Mouse (Mus musculus): ENCODE data around the gene Eef1akmt1. TPM values are rescaled to one million over a fixed set of nuclear protein-coding genes. Genes with fewer than 3 reads are reported as not detected.

The Eef1akmt1 gene
- total RNA-seq, 2 experiments from 2014 or later, result 30.9 to 33.4 TPM

DNA sequence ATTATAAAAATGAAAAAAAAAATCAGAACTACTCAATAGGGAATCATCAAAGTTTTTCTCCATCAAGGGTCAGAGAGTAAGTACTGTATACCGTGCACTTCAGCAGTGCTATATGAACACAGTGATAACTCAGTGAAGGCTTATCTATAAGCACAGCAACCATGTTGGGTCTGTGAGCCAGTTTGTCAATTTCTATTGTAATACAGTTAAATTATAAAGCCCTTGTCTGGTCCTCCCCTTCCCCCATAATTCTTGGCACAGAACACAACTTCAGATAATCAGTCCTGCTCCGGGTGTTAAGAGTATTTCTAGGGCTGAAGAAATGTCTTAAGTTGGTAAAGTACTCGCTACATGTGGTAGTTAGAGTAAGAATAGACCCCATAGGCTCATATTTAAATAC lies 20.4 kb upstream of the Eef1akmt1 start:
- H3K27ac ChIP-seq, result no peak overlapping the region
- H3K4me3 ChIP-seq, result no peak overlapping the region
- DNase-seq (ENCODE audit: low spot score in 2 of 2), result no peak
- no peak for TF ChIP-seq CTCF (conservative IDR thresholded peaks at IDR 0.05)

DNA sequence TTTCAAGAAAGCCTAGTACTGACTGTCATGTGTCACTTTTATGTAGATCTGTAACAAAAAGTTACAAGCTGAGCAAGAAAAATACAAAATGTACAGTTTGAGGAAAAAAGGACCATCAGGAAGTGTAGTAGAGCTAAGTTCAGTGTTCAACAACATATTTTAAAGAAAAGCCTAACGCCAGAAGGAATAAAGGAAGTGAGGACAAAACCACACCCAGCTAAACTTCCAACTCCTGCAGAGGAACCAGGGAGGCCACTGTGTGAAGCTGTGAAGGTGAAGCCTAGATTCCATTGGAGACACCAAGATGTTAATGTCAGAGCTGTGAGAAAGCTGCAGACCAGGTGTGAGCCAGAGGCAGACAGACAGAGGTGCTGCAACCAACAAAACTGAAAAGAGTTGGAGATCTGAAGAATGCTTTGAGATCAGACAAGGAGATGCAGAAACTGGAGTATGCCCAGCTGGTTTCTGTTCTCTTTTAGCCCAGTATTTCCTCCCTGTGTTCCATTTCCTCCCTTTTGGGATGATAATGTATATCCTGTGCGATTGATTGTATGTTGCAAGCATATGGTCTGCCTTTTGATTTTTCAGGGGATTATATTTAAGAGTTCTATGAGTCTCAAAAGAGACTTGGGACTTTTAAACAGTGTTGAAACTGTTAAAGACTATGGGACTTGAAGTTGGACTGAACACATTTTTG lies 5.1 kb upstream of the Eef1akmt1 start:
- Histone ChIP-seq H3K4me3 (no peak overlapping the region), H3K27ac (no peak overlapping the region)
- DNase-seq (ENCODE audit: low spot score in 2 of 2), result no peak
- no peak for TF ChIP-seq CTCF (conservative IDR thresholded peaks at IDR 0.05)

DNA sequence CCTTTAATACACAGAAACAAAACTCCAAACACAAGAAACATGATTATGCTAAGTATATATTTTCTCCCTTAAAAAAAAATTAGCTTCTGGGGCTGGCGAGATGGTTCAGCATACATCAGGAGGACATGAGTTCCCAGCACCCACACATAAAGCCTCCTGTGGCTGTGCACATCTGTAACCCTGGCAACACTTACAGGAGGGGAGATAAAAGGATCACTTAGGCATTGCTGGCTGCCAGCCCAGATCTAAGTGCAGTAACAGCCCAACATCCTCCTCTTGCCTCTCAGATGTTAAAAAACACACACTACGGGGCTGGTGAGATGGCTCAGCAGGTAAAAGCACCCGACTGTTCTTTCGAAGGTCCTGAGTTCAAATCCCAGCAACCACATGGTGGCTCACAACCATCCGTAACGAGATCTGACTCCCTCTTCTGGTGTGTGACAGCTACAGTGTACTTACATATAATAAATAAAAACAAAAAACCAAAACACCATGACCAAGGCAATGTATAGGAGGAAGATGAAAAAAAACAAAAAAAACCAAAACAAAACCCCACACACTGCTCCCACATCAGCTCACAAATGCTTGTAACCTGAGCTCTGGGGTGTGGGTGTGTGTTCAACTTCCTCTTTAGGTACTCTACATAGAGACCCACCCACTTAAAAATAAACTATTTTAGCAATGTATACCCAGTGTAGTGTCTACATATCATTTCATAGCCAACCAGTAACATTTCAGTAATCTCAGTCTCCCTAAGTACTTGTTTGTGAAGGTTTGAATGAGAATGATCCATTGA lies 3.6 kb upstream of the Eef1akmt1 start:
- no peak for DNase-seq (ENCODE audit: low spot score in 2 of 2)
- TF ChIP-seq CTCF (conservative IDR thresholded peaks at IDR 0.05), result no peak
- H3K27ac ChIP-seq, result no peak overlapping the region
- H3K4me3 ChIP-seq, result no peak overlapping the region

DNA sequence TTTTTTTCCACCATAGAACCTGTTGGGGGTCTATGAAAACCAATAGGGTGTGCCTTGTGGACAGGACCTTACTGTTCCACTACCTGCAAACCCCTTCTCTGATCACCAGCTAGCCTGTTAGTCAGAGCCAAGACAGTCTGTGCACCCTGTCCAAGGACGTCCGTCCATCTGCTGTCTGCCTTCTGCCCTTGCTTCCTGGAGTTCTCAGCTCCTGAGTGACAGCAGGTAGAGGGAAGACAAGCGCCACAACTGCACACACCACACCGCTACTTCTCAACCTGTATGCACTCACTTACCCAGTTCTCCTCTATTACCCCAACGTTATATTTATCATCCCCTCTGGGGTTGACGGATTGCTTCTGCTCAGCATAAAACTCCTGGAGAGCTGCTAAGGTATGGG lies 5.8 kb downstream of the Eef1akmt1 start:
- Histone ChIP-seq H3K27ac (no peak overlapping the region), H3K4me3 (no peak overlapping the region)
- no peak for DNase-seq (ENCODE audit: low spot score in 2 of 2)
- TF ChIP-seq CTCF (conservative IDR thresholded peaks at IDR 0.05), result no peak

DNA sequence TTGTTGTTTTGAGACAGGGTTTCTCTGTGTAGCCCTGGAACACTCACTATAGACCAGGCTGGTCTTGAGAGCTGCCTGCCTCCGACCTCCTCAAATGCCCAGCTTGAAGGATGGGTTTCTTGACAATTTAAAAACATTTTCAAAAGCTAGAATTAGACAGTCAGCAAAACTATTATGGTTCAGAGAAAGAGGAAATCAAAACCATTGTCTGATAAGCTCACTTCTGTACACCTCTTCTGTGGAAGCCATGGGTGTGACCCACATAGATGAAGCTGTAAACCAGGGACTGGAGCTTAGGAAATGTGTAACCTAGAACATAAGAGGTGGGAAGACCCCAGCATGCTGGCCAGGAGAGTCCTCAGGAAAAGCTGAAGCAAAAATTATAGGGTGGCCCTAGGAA lies 14.5 kb downstream of the Eef1akmt1 start:
- DNase-seq (ENCODE audit: low spot score in 2 of 2), result no peak
- H3K27ac ChIP-seq, result no peak overlapping the region
- H3K4me3 ChIP-seq, result no peak overlapping the region
- TF ChIP-seq CTCF (conservative IDR thresholded peaks at IDR 0.05), result no peak

DNA sequence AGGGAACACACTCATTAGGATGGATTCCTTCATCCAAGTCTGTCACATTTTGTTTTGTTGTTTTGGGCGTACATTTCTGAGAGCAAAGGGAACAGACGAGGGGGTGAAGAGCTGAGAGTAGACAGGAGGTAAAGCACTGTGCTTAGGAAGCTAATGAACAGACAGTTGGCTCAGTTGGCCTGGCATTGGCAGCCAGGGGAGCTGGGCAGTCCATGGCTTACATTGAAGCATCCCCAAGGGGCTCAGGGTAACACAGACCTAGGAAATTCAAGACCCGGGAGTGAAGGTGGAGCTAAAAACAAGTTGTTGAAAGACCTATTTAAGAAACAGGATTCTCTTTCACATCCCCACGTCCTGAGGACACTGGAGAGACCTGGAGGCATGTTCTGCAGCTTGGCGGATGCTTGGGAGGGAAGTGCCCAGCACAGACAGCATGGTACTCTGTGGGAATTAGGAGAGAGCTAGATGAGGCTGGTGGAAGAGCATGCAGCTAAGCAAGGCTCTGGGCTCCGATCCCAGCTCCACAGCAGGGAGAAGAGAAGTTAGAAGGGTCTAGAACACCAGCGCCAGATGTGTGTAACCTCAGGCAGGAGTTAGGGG lies 15.8 kb downstream of the Eef1akmt1 start:
- no peak for TF ChIP-seq CTCF (conservative IDR thresholded peaks at IDR 0.05)
- Histone ChIP-seq H3K27ac (no peak overlapping the region), H3K4me3 (no peak overlapping the region)
- DNase-seq (ENCODE audit: low spot score in 2 of 2), result no peak

DNA sequence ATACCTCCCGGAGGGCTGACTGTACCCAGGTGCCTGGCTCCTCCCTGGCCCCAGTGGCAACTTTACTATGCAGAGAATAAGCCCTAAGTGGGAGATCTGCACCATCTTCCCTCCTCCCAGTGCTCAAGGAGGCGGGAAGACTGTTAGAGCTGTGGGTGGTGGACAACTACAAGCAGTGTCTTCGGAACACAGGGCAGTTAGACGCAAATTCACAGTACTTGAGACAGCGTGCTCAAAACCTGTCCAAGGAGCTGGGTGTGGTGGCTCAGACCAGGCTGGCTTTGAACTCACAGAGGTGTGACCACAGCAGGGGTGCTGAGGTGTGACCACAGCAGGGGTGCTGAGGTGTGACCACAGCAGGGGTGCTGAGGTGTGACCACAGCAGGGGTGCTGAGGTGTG lies 17.0 kb downstream of the Eef1akmt1 start:
- TF ChIP-seq CTCF (conservative IDR thresholded peaks at IDR 0.05), result no peak
- H3K27ac ChIP-seq, result no peak overlapping the region
- no peak for DNase-seq (ENCODE audit: low spot score in 2 of 2)
- H3K4me3 ChIP-seq, result no peak overlapping the region

DNA sequence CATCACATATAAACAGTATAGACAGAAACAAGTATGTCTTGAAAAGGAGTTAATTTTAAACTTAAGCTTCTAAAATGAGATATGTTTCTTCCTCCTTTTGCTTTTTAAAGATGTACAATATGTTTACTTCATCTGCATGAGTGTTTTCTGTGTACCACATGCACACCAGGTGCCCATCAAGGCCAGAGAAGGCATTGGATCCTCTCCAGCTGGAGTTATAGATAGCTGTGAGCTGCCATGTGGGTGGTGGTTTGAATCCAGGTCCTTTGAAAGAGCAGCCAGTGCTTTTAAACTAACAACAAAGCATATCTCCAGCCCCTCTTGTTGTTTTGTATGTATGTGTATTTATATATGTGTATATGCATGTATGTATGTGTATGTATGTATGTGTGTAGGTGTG lies 18.5 kb downstream of the Eef1akmt1 start:
- no peak overlapping the region for H3K27ac ChIP-seq
- no peak for TF ChIP-seq CTCF (conservative IDR thresholded peaks at IDR 0.05)
- no peak overlapping the region for H3K4me3 ChIP-seq
- no peak for DNase-seq (ENCODE audit: low spot score in 2 of 2)

DNA sequence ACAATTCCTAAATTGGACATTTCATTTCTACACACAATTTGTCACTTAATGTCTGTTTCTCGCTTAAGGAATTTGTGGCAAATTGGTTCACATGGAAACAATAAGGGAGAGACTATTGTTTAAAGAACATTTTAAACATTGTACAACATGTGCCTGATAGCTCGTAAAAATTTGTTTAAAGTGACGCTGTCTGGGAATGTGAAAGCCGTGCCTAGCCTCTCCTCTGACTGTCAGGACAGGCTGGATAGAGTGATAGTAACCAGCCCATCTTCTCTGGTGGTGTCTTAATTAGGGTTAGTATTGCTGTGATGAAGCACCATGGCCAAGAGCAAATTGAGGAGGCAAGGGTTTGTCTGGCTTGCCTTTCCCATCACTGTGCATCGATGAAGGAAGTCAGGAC lies 24.4 kb downstream of the Eef1akmt1 start:
- no peak overlapping the region for H3K4me3 ChIP-seq
- TF ChIP-seq CTCF (conservative IDR thresholded peaks at IDR 0.05), result no peak
- DNase-seq (ENCODE audit: low spot score in 2 of 2), result no peak
- no peak overlapping the region for H3K27ac ChIP-seq

DNA sequence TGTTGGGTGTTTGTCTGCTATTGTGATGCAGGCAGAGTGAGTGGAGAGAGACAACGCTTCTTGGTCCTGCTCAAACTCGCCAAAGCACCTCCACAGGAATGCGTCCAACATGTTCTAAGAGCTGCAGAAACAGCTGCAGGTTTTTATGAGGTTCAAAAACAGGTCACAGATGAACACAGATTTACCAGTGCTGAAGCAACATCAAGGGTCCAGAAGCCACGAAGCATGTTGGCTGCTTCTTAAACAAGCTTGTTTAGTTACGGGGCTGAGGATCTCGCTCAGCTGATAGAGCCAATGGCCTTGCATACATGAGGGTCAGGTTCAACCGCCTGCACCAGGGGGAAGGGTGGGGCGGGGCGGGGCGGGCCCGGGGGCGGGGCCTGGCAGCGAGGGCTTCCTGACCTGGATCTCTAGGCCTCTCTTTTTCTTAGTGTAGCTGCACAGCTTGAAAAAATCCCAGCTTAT lies 24.8 kb downstream of the Eef1akmt1 start:
- Histone ChIP-seq H3K4me3 (no peak overlapping the region), H3K27ac (no peak overlapping the region)
- no peak for TF ChIP-seq CTCF (conservative IDR thresholded peaks at IDR 0.05)
- no peak for DNase-seq (ENCODE audit: low spot score in 2 of 2)

DNA sequence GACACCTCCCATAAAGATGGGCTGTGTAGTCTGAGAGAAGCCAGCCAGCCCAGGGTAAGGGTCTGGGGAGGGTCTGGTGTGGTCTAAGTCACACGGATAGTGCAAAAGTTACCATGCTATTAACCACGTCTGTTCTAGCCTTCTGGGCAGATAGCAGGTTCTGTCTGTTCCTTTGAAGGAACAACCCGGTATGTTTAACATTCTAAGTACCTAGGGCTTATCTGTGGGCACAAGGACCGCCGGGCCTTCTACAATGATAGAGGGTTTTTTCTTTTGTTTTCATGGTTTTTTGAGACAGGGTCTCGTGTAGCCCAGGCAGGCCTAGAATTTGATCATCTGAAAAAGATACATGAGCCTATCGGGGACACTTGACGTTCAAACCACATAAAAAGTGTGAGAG lies 25.3 kb downstream of the Eef1akmt1 start:
- H3K4me3 ChIP-seq, result no peak overlapping the region
- TF ChIP-seq CTCF (conservative IDR thresholded peaks at IDR 0.05), result no peak
- no peak for DNase-seq (ENCODE audit: low spot score in 2 of 2)
- no peak overlapping the region for H3K27ac ChIP-seq

DNA sequence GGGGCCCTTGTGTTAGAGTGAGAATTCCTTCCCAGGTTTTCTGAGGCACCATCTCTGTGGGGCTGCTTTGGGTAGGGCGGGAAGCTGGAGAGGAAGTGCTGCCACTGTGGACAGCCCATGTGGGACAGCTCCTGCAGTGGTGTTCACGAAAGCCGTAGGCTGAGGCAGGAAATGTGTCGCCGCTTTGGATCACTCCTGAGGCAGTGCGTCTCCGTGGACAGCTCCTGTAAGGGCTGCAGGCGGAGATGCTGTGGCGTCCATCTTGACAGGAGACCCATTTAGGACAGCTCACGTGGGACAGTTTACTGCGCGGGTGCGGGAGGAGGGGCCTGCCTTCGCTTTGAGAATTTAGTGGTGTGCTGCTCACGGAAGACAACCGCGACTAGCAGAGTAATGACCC lies 25.9 kb downstream of the Eef1akmt1 start:
- no peak overlapping the region for H3K4me3 ChIP-seq
- TF ChIP-seq CTCF (conservative IDR thresholded peaks at IDR 0.05), result no peak
- H3K27ac ChIP-seq, result no peak overlapping the region
- no peak for DNase-seq (ENCODE audit: low spot score in 2 of 2)

DNA sequence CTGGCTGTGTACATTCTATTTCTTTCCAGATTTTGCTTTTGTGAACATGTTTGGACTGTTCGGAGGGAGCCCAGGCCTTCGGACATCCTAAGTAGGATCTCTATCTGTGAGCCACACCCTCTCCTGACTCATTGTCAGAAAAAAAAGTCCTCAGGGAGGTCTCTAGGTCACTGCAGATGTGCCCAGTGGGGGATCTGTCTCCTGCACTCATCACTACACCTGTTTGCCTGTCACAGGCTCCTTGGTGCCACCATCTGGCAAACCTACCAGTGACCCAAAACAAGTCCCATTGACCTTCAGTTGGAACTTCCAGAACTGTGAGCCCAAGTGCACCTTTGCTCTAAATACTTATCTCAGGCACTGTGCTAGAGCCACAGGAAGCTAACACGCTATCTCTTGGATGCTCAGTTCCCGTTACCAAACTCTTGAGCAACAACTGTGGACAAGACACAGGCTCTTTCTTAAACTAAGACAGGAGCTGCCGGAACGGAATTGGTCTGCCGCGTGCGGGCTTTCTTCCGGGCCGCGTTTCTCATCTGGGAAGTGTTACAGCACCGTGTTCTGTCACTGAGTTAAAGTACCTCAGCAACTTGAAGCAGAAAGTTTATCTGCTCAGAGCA lies 27.9 kb downstream of the Eef1akmt1 start:
- Histone ChIP-seq H3K4me3 (no peak overlapping the region), H3K27ac (no peak overlapping the region)
- TF ChIP-seq CTCF (conservative IDR thresholded peaks at IDR 0.05), result no peak
- no peak for DNase-seq (ENCODE audit: low spot score in 2 of 2)

Measured in layer of hippocampus, adult 2 months (tissue).